7 mouse cellular contexts compared by ENCODE assay signal in the genomic region with DNA sequence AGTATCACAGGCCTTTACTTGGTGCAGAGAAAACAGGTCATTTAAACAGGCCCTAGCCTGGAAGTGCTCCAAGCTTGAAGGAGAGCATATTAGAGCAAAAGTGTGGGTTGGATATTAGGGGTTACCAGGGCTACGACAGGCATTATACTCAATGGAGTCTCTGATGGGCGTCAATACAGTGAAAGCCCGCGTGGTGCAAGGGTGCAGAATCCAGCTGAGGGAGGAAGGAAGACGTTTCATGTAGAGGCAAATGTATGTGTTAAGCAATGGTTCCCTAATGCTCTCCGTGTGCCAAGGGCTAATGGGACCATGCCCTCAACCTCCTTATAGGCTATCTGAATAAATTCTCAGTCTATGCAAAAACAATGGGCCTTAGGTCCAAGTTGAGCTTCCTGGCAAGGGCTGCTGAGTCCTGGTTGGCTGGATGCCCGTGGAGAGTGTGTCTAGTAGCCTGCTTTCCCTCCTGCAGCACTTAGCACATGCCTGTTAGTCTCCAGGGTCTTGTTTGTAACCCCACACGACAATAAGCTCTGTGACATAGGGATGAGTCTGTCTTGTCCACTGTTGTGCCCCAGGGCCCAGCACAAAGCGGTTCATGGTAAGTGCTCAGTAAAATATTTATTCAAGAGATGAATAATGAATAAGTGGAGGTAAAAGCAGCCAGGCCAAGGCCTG.
A peak's percentile ranks its signal among the peaks of the same experiment; 100 is the strongest.
DNase-seq lines count a peak whose midpoint lies in the region; ATAC-seq lines count a peak whose summit lies in the region.

No protein-coding gene starts in this region.

- no peaks in the 10 kb centered on the region for H3K9me3 ChIP-seq in liver, embryonic 13.5 days (replicated peaks)
- H3K9me3 ChIP-seq in hindbrain, embryonic 16.5 days (ENCODE audit: control insufficient read depth, low read length) = no peaks in the 10 kb centered on the region
- no peaks in the 10 kb centered on the region for H3K9me3 ChIP-seq in midbrain, embryonic 12.5 days

- no peaks in the 10 kb centered on the region for H3K27me3 ChIP-seq in liver, embryonic 13.5 days
- no peaks in the 10 kb centered on the region for H3K27me3 ChIP-seq in hindbrain, embryonic 16.5 days (replicated peaks; ENCODE audit: control insufficient read depth, insufficient read depth, low read length)
- no peaks in the 10 kb centered on the region for H3K27me3 ChIP-seq in midbrain, embryonic 12.5 days

- H3K9ac ChIP-seq in liver, embryonic 13.5 days = no peak overlapping the region
- no peak overlapping the region for H3K9ac ChIP-seq in hindbrain, embryonic 16.5 days (ENCODE audit: low read depth, low read length)
- H3K9ac ChIP-seq in midbrain, embryonic 12.5 days (replicated peaks) = no peak overlapping the region

- H3K27ac ChIP-seq in liver, embryonic 13.5 days = no peak overlapping the region
- no peak overlapping the region for H3K27ac ChIP-seq in hindbrain, embryonic 16.5 days (ENCODE audit: low read depth, low read length)
- H3K27ac ChIP-seq in midbrain, embryonic 12.5 days (replicated peaks) = no peak overlapping the region

- peaks cover 14% of the 10 kb centered on the region for H3K4me1 ChIP-seq in liver, embryonic 13.5 days (replicated peaks)
- H3K4me1 ChIP-seq in hindbrain, embryonic 16.5 days (ENCODE audit: control insufficient read depth, insufficient read depth, low read depth, low read length) = peaks cover 7% of the 10 kb centered on the region
- H3K4me1 ChIP-seq in midbrain, embryonic 12.5 days = peaks cover 25% of the 10 kb centered on the region

- no peak for DNase-seq in liver, embryonic 13.5 days
- DNase-seq in liver = no peak
- DNase-seq in cerebellum, postnatal 25 days = peak; percentile 66 to 82

- no peak overlapping the region for H3K4me2 ChIP-seq in liver, embryonic 13.5 days
- H3K4me2 ChIP-seq in hindbrain, embryonic 16.5 days (ENCODE audit: low read length) = no peak overlapping the region
- H3K4me2 ChIP-seq in midbrain, embryonic 12.5 days (replicated peaks) = no peak overlapping the region

- 0 out of 2 replicates have a peak, but pooled peaks have one; percentile 29 for ATAC-seq in liver, embryonic 13.5 days (ENCODE audit: low read depth)
- ATAC-seq in hindbrain, embryonic 16.5 days = peak; percentile 62
- peak; percentile 49; the same call in 1 of the 2 replicates for ATAC-seq in midbrain, embryonic 12.5 days (ENCODE audit: low FRiP score, low read depth)
- ATAC-seq in erythroid progenitor cell, adult 5-6 weeks (replicated peaks; ENCODE audit: low FRiP score, poor library complexity, severe bottlenecking) = no peak; the same call in 1 of the 2 replicates
- ATAC-seq in activated CD4-positive, CD25-positive, alpha-beta regulatory T cell, adult 4 months = no peak

- 68% methylated on average over 9 of the region's 9 CpGs for WGBS in liver, embryonic 13.5 days (ENCODE audit: insufficient replicate concordance)
- 38% methylated on average over 9 of the region's 9 CpGs for WGBS in hindbrain, embryonic 16.5 days
- 74% methylated on average over 9 of the region's 9 CpGs for WGBS in midbrain, embryonic 12.5 days

- H3K36me3 ChIP-seq in liver, embryonic 13.5 days = no peaks in the 10 kb centered on the region
- H3K36me3 ChIP-seq in hindbrain, embryonic 16.5 days (ENCODE audit: control insufficient read depth, insufficient read depth, low read length) = no peaks in the 10 kb centered on the region
- H3K36me3 ChIP-seq in midbrain, embryonic 12.5 days = no peaks in the 10 kb centered on the region

- H3K4me3 ChIP-seq in liver, embryonic 13.5 days (replicated peaks) = no peak overlapping the region
- H3K4me3 ChIP-seq in hindbrain, embryonic 16.5 days (ENCODE audit: low read length) = no peak overlapping the region
- H3K4me3 ChIP-seq in midbrain, embryonic 12.5 days = no peak overlapping the region

Comparison
In these comparisons a context has a peak if more than half of its experiments do, and no peak if none do; other contexts are left out.
1. ATAC-seq: peak in liver, embryonic 13.5 days (single experiment), hindbrain, embryonic 16.5 days (single experiment) and midbrain, embryonic 12.5 days (single experiment); none in erythroid progenitor cell, adult 5-6 weeks (single experiment) and activated CD4-positive, CD25-positive, alpha-beta regulatory T cell, adult 4 months (single experiment).
2. DNase-seq: peak in cerebellum, postnatal 25 days (2 of 2); none in liver, embryonic 13.5 days (single experiment) and liver (single experiment).